Mouse (Mus musculus): Measurements from ENCODE around the gene Garnl3. TPM values are rescaled to one million over a fixed set of nuclear protein-coding genes. Genes with fewer than 3 reads are reported as not detected.

Garnl3 gene
- total and polyA plus RNA-seq, 3 experiments: 0.08 to 0.19 TPM; not detected in 1

GRCm38 (mm10) chr2:33158895-33159294 lies 27.4 kb upstream of the Garnl3 start:
- no peak overlapping the region for H3K27ac ChIP-seq (ENCODE audit: insufficient read depth, low read depth)
- dilution Hi-C loops (cut with MboI; ENCODE audit: extremely low pct_ligation_motif_present, extremely low pct_unique_long_range_greater_than_20kb, low sequenced_read_pairs): no loop called here
- peaks cover 0 to 19% of the 10 kb centered on the region in 2 experiments; a peak in 2 of 4 replicates for H3K4me1 ChIP-seq (ENCODE audit: control insufficient read depth in 1 of 2, insufficient read depth in 2 of 2)
- DNase-seq (ENCODE audit: extremely low read depth): no peak
- H3K9me3 ChIP-seq (replicated peaks; ENCODE audit: low read length): no peaks in the 10 kb centered on the region
- no peak overlapping the region for H3K4me2 ChIP-seq (ENCODE audit: insufficient read depth, low read depth, poor library complexity, severe bottlenecking)
- H3K9ac ChIP-seq (ENCODE audit: insufficient read depth, low read depth): no peak overlapping the region
- H3K4me3 ChIP-seq (replicated peaks in 1 of 3; ENCODE audit: low read depth in 2 of 3, low read length in 2 of 3, poor library complexity in 1 of 3): no peak overlapping the region
- no peaks in the 10 kb centered on the region for H3K27me3 ChIP-seq (replicated peaks)
- no peaks in the 10 kb centered on the region for H3K79me2 ChIP-seq (replicated peaks; ENCODE audit: control insufficient read depth, extremely low read depth, insufficient read depth, poor library complexity, severe bottlenecking)
- peaks cover 0 to 6% of the 10 kb centered on the region in 2 experiments for H3K36me3 ChIP-seq (replicated peaks in 1 of 2; ENCODE audit: control insufficient read depth in 1 of 2, insufficient read depth in 1 of 2, low read length in 1 of 2)
- in situ Hi-C loops (cut with MboI; ENCODE audit: low pct_ligation_motif_present, low pct_unique_long_range_greater_than_20kb, low sequenced_read_pairs): loop anchor here (5.0 kb wide), 3 partner anchors 73 to 243 kb away; no protein-coding TSS in a partner anchor
- TF ChIP-seq TBP (conservative IDR thresholded peaks at IDR 0.05; ENCODE audit: low read depth, low read length): no peak
- TF ChIP-seq SMC3 (IDR thresholded peaks at IDR 0.05; ENCODE audit: low read depth, low read length): no peak
- no peak for TF ChIP-seq NELFE (IDR thresholded peaks at IDR 0.05; ENCODE audit: low read depth, low read length)
- no peak for TF ChIP-seq TCF12 (IDR thresholded peaks at IDR 0.05; ENCODE audit: low read depth, low read length)
- TF ChIP-seq ZC3H11A (IDR thresholded peaks at IDR 0.05; ENCODE audit: low read depth, low read length): no peak

- H3K27ac ChIP-seq (ENCODE audit: insufficient read depth, low read depth): no peak overlapping the region
- DNase-seq (ENCODE audit: extremely low read depth): no peak
- dilution Hi-C loops (cut with MboI; ENCODE audit: extremely low pct_ligation_motif_present, extremely low pct_unique_long_range_greater_than_20kb, low sequenced_read_pairs): no loop called here
- H3K4me3 ChIP-seq (replicated peaks in 1 of 3; ENCODE audit: low read depth in 2 of 3, low read length in 2 of 3, poor library complexity in 1 of 3): no peak overlapping the region
- H3K27me3 ChIP-seq (replicated peaks): no peaks in the 10 kb centered on the region
- H3K4me1 ChIP-seq (ENCODE audit: control insufficient read depth in 1 of 2, insufficient read depth in 2 of 2): peaks cover 0 to 19% of the 10 kb centered on the region in 2 experiments; a peak in 2 of 4 replicates
- H3K4me2 ChIP-seq (ENCODE audit: insufficient read depth, low read depth, poor library complexity, severe bottlenecking): no peak overlapping the region
- H3K79me2 ChIP-seq (replicated peaks; ENCODE audit: control insufficient read depth, extremely low read depth, insufficient read depth, poor library complexity, severe bottlenecking): no peaks in the 10 kb centered on the region
- in situ Hi-C loops (cut with MboI; ENCODE audit: low pct_ligation_motif_present, low pct_unique_long_range_greater_than_20kb, low sequenced_read_pairs): loop anchor here (5.0 kb wide), 3 partner anchors 76 to 246 kb away; no protein-coding TSS in a partner anchor
- no peaks in the 10 kb centered on the region for H3K9me3 ChIP-seq (replicated peaks; ENCODE audit: low read length)
- TF ChIP-seq TCF12 (IDR thresholded peaks at IDR 0.05; ENCODE audit: low read depth, low read length) (no peak), MYC (IDR thresholded peaks at IDR 0.05; ENCODE audit: low read depth, low read length) (no peak), MEF2A (IDR thresholded peaks at IDR 0.05; ENCODE audit: borderline replicate concordance, low read depth, low read length) (no peak), POLR2AphosphoS2 (IDR thresholded peaks at IDR 0.05; ENCODE audit: low read depth, low read length) (no peak), NRF1 (IDR thresholded peaks at IDR 0.05; ENCODE audit: low read depth, low read length) (no peak), CHD1 (IDR thresholded peaks at IDR 0.05; ENCODE audit: low read depth, low read length) (no peak), IRF4 (IDR thresholded peaks at IDR 0.05; ENCODE audit: low read depth, low read length) (no peak), USF2 (conservative IDR thresholded peaks at IDR 0.05; ENCODE audit: low read depth, low read length) (no peak), ZKSCAN1 (IDR thresholded peaks at IDR 0.05; ENCODE audit: borderline replicate concordance, low read depth, low read length) (no peak), GABPA (IDR thresholded peaks at IDR 0.05; ENCODE audit: insufficient replicate concordance, low read depth, low read length) (no peak), MAFK (IDR thresholded peaks at IDR 0.05; ENCODE audit: insufficient replicate concordance, low read length) (no peak), USF1 (IDR thresholded peaks at IDR 0.05; ENCODE audit: low read depth, low read length) (no peak), KAT2A (IDR thresholded peaks at IDR 0.05; ENCODE audit: insufficient replicate concordance, low read length) (no peak), MXI1 (IDR thresholded peaks at IDR 0.05; ENCODE audit: low read depth, low read length) (no peak), ZNF384 (IDR thresholded peaks at IDR 0.05; ENCODE audit: low read depth, low read length) (no peak), UBTF (IDR thresholded peaks at IDR 0.05; ENCODE audit: low read depth, low read length) (no peak), SIN3A (IDR thresholded peaks at IDR 0.05; ENCODE audit: low read length) (no peak), CHD2 (IDR thresholded peaks at IDR 0.05; ENCODE audit: low read length) (no peak), ELF1 (IDR thresholded peaks at IDR 0.05; ENCODE audit: low read depth, low read length) (no peak), ETS1 (conservative IDR thresholded peaks at IDR 0.05; ENCODE audit: low read depth, low read length) (no peak)
- H3K36me3 ChIP-seq (replicated peaks in 1 of 2; ENCODE audit: control insufficient read depth in 1 of 2, insufficient read depth in 1 of 2, low read length in 1 of 2): peaks cover 0 to 6% of the 10 kb centered on the region in 2 experiments
- no peak overlapping the region for H3K9ac ChIP-seq (ENCODE audit: insufficient read depth, low read depth)
Measured at GRCm38 (mm10) chr2:33156283-33156781, 24.9 kb upstream of the Garnl3 start.

Measured in CH12.LX (cell line).